Mouse (Mus musculus) G1E (cell line): Measurements from ENCODE around the gene Ccdc148.

ENCODE experiments used
- CTCF ChIP-seq: IDR thresholded peaks from 2 replicates; pipeline ENCODE4 v1.5.1; 2012; ENCODE audit warnings: low read depth, low read length, inconsistent platforms, mixed read lengths
- GATA1 ChIP-seq: IDR thresholded peaks from 2 replicates; pipeline ENCODE4 v1.6.1; 2012; ENCODE audit warnings: borderline replicate concordance, low read length, inconsistent platforms, mixed read lengths
- TAL1 ChIP-seq: conservative IDR thresholded peaks from 2 replicates; pipeline ENCODE4 v1.6.1; 2012; ENCODE audit warnings: low read depth, low read length, inconsistent platforms, mixed read lengths

- TF ChIP-seq CTCF (no peak), GATA1 (no peak), TAL1 (no peak)
These were observed 25.6 kb upstream of the Ccdc148 start for GRCm38 (mm10) chr2:59186122-59186521.
